In the genomic region with DNA sequence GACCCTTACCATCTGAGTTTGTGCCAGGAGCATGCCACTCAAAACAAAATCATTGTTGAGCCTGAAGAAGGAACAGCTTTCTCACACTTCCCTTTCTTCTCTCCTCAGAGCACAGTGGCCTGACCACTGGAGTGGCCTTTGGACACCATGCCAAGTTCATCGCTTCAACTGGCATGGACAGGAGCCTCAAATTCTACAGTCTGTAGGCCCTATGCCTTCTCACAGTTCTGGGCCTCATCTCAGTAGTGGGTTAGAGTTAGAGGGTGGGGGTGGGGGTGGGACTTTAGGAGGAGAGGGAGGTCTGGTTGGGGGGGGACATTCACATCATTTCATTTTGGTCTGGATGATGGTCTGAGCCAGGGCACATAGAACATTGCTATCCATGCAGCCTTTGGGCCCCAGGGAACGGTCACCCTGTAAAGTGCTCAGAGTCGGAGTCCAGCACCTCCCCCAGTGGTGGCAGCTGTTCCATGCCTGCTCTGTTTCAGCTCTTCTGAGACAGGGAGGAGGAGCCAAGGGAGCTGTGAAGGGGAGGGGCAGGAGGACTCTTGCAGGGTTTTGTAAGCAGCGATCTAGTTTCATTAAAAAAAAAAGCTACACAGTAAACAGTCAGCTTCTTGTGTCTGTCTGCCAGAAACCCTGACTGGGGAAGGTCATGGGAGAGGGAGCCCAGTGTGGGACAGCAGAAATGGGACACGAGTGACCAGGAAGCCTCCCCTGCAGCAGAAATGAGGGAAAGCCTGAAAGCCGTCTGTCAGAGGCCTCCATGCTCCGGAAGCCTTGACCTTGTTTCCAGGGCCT, we compare ENCODE assay signal across 8 mouse cellular contexts. TPM values are rescaled to one million over a fixed set of nuclear protein-coding genes. Genes with fewer than 3 reads are reported as not detected.
DNase-seq lines count a peak whose midpoint lies in the region; ATAC-seq and TF ChIP-seq lines count a peak whose summit lies in the region.

No protein-coding gene starts in this region.

- H3K4me2 ChIP-seq in limb, embryonic 12.5 days = peak overlapping the region; percentile 23; the same call in 1 of the 2 replicates

- H3K9me3 ChIP-seq in limb, embryonic 12.5 days = no peaks in the 10 kb centered on the region

- H3K27me3 ChIP-seq in kidney, adult 2 months (replicated peaks; ENCODE audit: control insufficient read depth, insufficient read depth, low read length) = no peaks in the 10 kb centered on the region
- H3K27me3 ChIP-seq in limb, embryonic 12.5 days = no peaks in the 10 kb centered on the region

- 27% methylated on average over 7 of the region's 7 CpGs for WGBS in kidney, adult 2 months
- 51% methylated on average over 7 of the region's 7 CpGs for WGBS in limb, embryonic 12.5 days
- WGBS in olfactory bulb, adult 2 months = 42% methylated on average over 7 of the region's 7 CpGs

- H3K4me1 ChIP-seq in kidney, adult 2 months (ENCODE audit: control insufficient read depth, insufficient read depth, low read length) = peaks cover 13% of the 10 kb centered on the region; the same call in 1 of the 2 replicates
- H3K4me1 ChIP-seq in limb, embryonic 12.5 days (replicated peaks) = peaks cover 15% of the 10 kb centered on the region
- H3K4me1 ChIP-seq in olfactory bulb, adult 2 months (ENCODE audit: control insufficient read depth, insufficient read depth, low read length) = 0 out of 2 replicates have a peak, but pooled peaks cover 4% of the 10 kb centered on the region

- no peak overlapping the region for H3K9ac ChIP-seq in limb, embryonic 12.5 days (replicated peaks)

- DNase-seq in cerebellum, adult 9-11 months = peak; percentile 61
- no peak for DNase-seq in cerebellum, adult 11-12 months
- peak; percentile 83 for DNase-seq in adrenal gland, postnatal 10 days
- peak; percentile 99 for DNase-seq in heart, adult 11 months
- DNase-seq in kidney, adult 2 months = peak; percentile 85
- no peak for DNase-seq in thymus, postnatal 4 days

- H3K27ac ChIP-seq in kidney, adult 2 months (ENCODE audit: insufficient read depth, low read depth, low read length) = peak overlapping the region; percentile 75
- H3K27ac ChIP-seq in limb, embryonic 12.5 days = peak overlapping the region; percentile 82
- peak overlapping the region; percentile 34 for H3K27ac ChIP-seq in olfactory bulb, adult 2 months (ENCODE audit: insufficient read depth, low read depth, low read length)

- no peak for TF ChIP-seq POLR2A in kidney, adult 2 months (IDR thresholded peaks at IDR 0.05; ENCODE audit: low read depth, low read length)
- no peak for TF ChIP-seq POLR2A in olfactory bulb, adult 2 months (IDR thresholded peaks at IDR 0.05; ENCODE audit: insufficient read depth, low read depth, low read length)

- TF ChIP-seq CTCF in kidney, adult 2 months (conservative IDR thresholded peaks at IDR 0.05; ENCODE audit: insufficient read depth, insufficient read length, low read depth, low read length) = no peak
- TF ChIP-seq CTCF in olfactory bulb, adult 2 months (IDR thresholded peaks at IDR 0.05; ENCODE audit: insufficient read depth, low read depth, low read length) = no peak

- no peak overlapping the region for H3K4me3 ChIP-seq in kidney, adult 2 months (ENCODE audit: insufficient read depth, low read depth, low read length)
- no peak overlapping the region for H3K4me3 ChIP-seq in limb, embryonic 12.5 days (replicated peaks)
- no peak overlapping the region for H3K4me3 ChIP-seq in olfactory bulb, adult 2 months (ENCODE audit: insufficient read depth, low read depth, low read length)

- ATAC-seq in limb, embryonic 12.5 days (ENCODE audit: insufficient number of reproducible peaks, insufficient read depth, low FRiP score, low TSS enrichment, low read depth) = peak; percentile 52; the same call in 1 of the 2 replicates

- peaks cover 4% of the 10 kb centered on the region; the same call in 1 of the 2 replicates for H3K36me3 ChIP-seq in kidney, adult 2 months (ENCODE audit: control insufficient read depth, insufficient read depth, low read length)
- peaks cover 81% of the 10 kb centered on the region for H3K36me3 ChIP-seq in limb, embryonic 12.5 days

RNA-seq across cellular contexts. Expression of a gene that starts 10.1 kb away (rescaled TPM):
- 100 to 1,000 TPM; 124 to 163 TPM for total RNA-seq in adrenal gland, postnatal 10 days (2021)
- polyA plus RNA-seq in kidney, adult 2 months (2012; rRNA removed) = 175 and 188 TPM in 2 replicates
- 44.9 and 50.3 TPM in 2 replicates for polyA plus RNA-seq in limb, embryonic 12.5 days (2016; fragmentation: Nextera tagmentation; extraction: Ambion mirVana)
- 125 TPM in 1 of 2 replicates, not detected in the other for polyA plus RNA-seq in olfactory bulb, adult 2 months (2012; ENCODE audit: insufficient read depth, insufficient read length, low replicate concordance, missing spikeins)

RNA-seq across cellular contexts. Expression of a gene that starts 15.3 kb away (rescaled TPM):
- total RNA-seq in adrenal gland, postnatal 10 days (2021) = not detected
- 0.05 TPM in 1 of 2 replicates, not detected in the other for polyA plus RNA-seq in kidney, adult 2 months (2012; rRNA removed)
- polyA plus RNA-seq in limb, embryonic 12.5 days (2016; fragmentation: Nextera tagmentation; extraction: Ambion mirVana) = not detected in 2 replicates
- not detected in 2 replicates for polyA plus RNA-seq in olfactory bulb, adult 2 months (2012; ENCODE audit: insufficient read depth, insufficient read length, low replicate concordance, missing spikeins)

RNA-seq across cellular contexts. Expression of a gene that starts 23.3 kb away (rescaled TPM):
- total RNA-seq in adrenal gland, postnatal 10 days (2021) = 10 to 100 TPM; 84.0 to 93.2 TPM
- polyA plus RNA-seq in kidney, adult 2 months (2012; rRNA removed) = 101 and 124 TPM in 2 replicates
- polyA plus RNA-seq in limb, embryonic 12.5 days (2016; fragmentation: Nextera tagmentation; extraction: Ambion mirVana) = 68.7 and 73.7 TPM in 2 replicates
- not detected in 2 replicates for polyA plus RNA-seq in olfactory bulb, adult 2 months (2012; ENCODE audit: insufficient read depth, insufficient read length, low replicate concordance, missing spikeins)

RNA-seq across cellular contexts. Expression of a gene that starts 31.8 kb away (rescaled TPM):
- total RNA-seq in adrenal gland, postnatal 10 days (2021) = not detected
- 0.05 TPM in 1 of 2 replicates, not detected in the other for polyA plus RNA-seq in kidney, adult 2 months (2012; rRNA removed)
- polyA plus RNA-seq in limb, embryonic 12.5 days (2016; fragmentation: Nextera tagmentation; extraction: Ambion mirVana) = 0.10 TPM in 1 of 2 replicates, not detected in the other
- not detected in 2 replicates for polyA plus RNA-seq in olfactory bulb, adult 2 months (2012; ENCODE audit: insufficient read depth, insufficient read length, low replicate concordance, missing spikeins)

RNA-seq across cellular contexts. Expression of a gene that starts 35.4 kb away (rescaled TPM):
- 10 to 100 TPM; 22.3 to 23.1 TPM for total RNA-seq in adrenal gland, postnatal 10 days (2021)
- polyA plus RNA-seq in kidney, adult 2 months (2012; rRNA removed) = 12.1 and 15.8 TPM in 2 replicates
- 137 and 142 TPM in 2 replicates for polyA plus RNA-seq in limb, embryonic 12.5 days (2016; fragmentation: Nextera tagmentation; extraction: Ambion mirVana)
- not detected in 2 replicates for polyA plus RNA-seq in olfactory bulb, adult 2 months (2012; ENCODE audit: insufficient read depth, insufficient read length, low replicate concordance, missing spikeins)

Comparison
In these comparisons a context has a peak if more than half of its experiments do, and no peak if none do; other contexts are left out.
1. DNase-seq: peak in cerebellum, adult 9-11 months (single experiment), adrenal gland, postnatal 10 days (single experiment), heart, adult 11 months (single experiment) and kidney, adult 2 months (single experiment); none in cerebellum, adult 11-12 months (single experiment) and thymus, postnatal 4 days (single experiment).
2. RNA of a gene that starts 23.3 kb away (polyA plus RNA-seq): 101 to 124 TPM in kidney, adult 2 months and 68.7 to 73.7 TPM in limb, embryonic 12.5 days; not detected in olfactory bulb, adult 2 months; every median in the first group is over 10 times any median in the second.
3. Peak in every context shown above with its lines, with median percentiles within 50 percentile points of each other: H3K27ac ChIP-seq.